Mouse (Mus musculus): ENCODE measurements around the gene Tubgcp3.
A peak's percentile ranks its signal among the peaks of the same experiment; 100 is the strongest.

DNA sequence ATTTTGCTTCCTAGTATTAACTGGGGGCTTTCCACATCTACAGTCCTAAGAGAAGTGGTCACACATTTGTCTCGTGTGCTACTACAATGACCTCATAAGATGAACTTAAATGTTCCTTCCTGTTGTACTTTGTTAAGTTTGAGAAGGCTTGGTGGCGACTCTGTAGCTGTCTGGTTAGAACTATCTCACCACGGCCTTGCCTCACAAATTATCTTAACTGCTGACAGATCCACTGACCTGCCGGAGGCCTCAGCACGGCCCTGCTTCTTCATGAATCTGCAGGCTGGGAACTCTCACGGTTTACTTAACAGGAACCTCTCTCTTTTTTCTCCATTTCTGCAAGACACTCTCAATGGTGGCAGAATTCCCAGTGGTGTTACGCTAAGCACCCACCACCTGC lies 27.2 kb downstream of the Tubgcp3 start:
- TF ChIP-seq EP300 (optimal IDR thresholded peaks at IDR 0.05), result no peak
- TF ChIP-seq CTCF (IDR thresholded peaks at IDR 0.05; ENCODE audit: low read depth), result 0 out of 2 replicates have a peak, but pooled peaks have one; percentile 15
